Mouse (Mus musculus): ENCODE data around the gene Tmem107.

Tmem107 gene

GRCm38 (mm10) chr11:69095511-69096231 lies 25.1 kb downstream of the Tmem107 start:
- peak; percentile 63 for DNase-seq

GRCm38 (mm10) chr11:69096360-69096986 lies 25.9 kb downstream of the Tmem107 start:
- DNase-seq: no peak

- peak; percentile 100 for DNase-seq
Observed at GRCm38 (mm10) chr11:69096987-69097900, 26.6 kb downstream of the Tmem107 start.

- DNase-seq: no peak
Observed at GRCm38 (mm10) chr11:69098039-69098761, 27.6 kb downstream of the Tmem107 start.

GRCm38 (mm10) chr11:69098762-69099091 lies 28.1 kb downstream of the Tmem107 start:
- DNase-seq: peak; percentile 99

GRCm38 (mm10) chr11:69099177-69099914 lies 28.7 kb downstream of the Tmem107 start:
- DNase-seq: peak; percentile 88

- DNase-seq: peak; percentile 90
Observed at GRCm38 (mm10) chr11:69099915-69100345, 29.3 kb downstream of the Tmem107 start.

- no peak for DNase-seq
Observed at GRCm38 (mm10) chr11:69100639-69101360, 30.2 kb downstream of the Tmem107 start.

GRCm38 (mm10) chr11:69101604-69102402 lies 31.2 kb downstream of the Tmem107 start:
- no peak for DNase-seq

GRCm38 (mm10) chr11:69102403-69102725 lies 31.8 kb downstream of the Tmem107 start:
- DNase-seq: no peak

- no peak for DNase-seq
Observed at GRCm38 (mm10) chr11:69103121-69103520, 32.5 kb downstream of the Tmem107 start.

- DNase-seq: no peak
Observed at GRCm38 (mm10) chr11:69103531-69104435, 33.2 kb downstream of the Tmem107 start.

GRCm38 (mm10) chr11:69104487-69104886 lies 33.9 kb downstream of the Tmem107 start:
- DNase-seq: no peak

GRCm38 (mm10) chr11:69105227-69105626 lies 34.6 kb downstream of the Tmem107 start:
- DNase-seq: no peak

GRCm38 (mm10) chr11:69105796-69106195 lies 35.2 kb downstream of the Tmem107 start:
- no peak for DNase-seq

- DNase-seq: no peak
Observed at GRCm38 (mm10) chr11:69106299-69106698, 35.7 kb downstream of the Tmem107 start.

- DNase-seq: no peak
Observed at GRCm38 (mm10) chr11:69106842-69107241, 36.2 kb downstream of the Tmem107 start.

- no peak for DNase-seq
Observed at GRCm38 (mm10) chr11:69107676-69108075, 37.1 kb downstream of the Tmem107 start.

GRCm38 (mm10) chr11:69108223-69108622 lies 37.6 kb downstream of the Tmem107 start:
- DNase-seq: no peak

Data from kidney, adult 18-20 months (tissue).